Mouse (Mus musculus): ENCODE measurements around the gene Tmem59l. TPM values are rescaled to one million over a fixed set of nuclear protein-coding genes. Genes with fewer than 3 reads are reported as not detected.
A peak's percentile ranks its signal among the peaks of the same experiment; 100 is the strongest.

The Tmem59l gene
- polyA plus RNA-seq, 1 experiment from 2014 or later: not detected

DNA sequence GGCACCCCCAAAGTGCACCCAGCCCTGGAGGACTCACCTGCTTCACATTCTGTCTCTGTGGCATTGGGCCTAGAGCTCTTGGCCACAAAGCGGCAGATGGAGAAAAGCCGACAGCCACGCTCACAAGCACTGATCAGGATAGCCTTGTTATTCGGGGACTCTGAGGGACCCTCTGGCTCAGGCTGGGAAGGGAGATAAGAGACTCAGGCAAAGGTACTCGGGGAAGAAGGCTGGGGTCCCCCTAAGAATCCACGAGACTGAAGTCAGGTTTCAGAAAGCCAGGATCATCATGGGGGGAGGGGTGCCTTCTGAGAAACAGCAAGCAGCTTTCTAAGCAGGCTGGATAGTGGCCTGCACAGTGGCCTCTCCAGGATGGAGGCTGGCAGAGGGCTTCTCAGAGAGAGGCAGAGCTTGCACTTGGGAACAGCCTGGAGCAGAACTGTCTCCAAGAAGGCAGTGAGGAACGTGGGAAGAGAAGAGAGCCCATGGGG, 922 bp downstream of the Tmem59l start:
- no peak for ATAC-seq (ENCODE audit: low read depth)

DNA sequence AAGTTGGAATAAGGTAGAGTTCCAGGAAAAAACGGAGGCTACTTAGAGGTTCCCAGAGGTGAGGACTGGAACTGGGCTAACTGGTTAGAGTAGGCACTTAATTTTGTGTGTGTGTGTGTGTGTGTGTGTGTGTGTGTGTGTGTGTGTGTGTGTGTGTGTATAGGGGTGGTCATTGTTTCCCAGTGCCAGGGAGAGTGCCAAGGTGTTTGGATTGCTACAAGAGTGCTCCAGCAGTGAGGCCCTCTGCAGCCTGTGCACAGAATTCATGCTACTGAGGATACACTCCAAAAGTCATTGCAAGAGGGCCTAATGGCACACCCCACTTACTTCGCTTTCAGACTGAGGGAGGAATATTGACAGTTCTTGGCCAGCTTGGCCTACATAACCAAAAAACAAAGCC, 4.2 kb downstream of the Tmem59l start:
- H3K9me3 ChIP-seq (replicated peaks; ENCODE audit: control insufficient read depth, low read length): no peaks in the 10 kb centered on the region
- H3K4me2 ChIP-seq (ENCODE audit: low read depth, low read length): no peak overlapping the region
- peaks cover 2% of the 10 kb centered on the region for H3K4me1 ChIP-seq (ENCODE audit: control insufficient read depth, low read depth, low read length)
- peaks cover 65% of the 10 kb centered on the region for H3K27me3 ChIP-seq (ENCODE audit: control insufficient read depth, insufficient read depth, low read depth, low read length)
- no peak overlapping the region for H3K4me3 ChIP-seq (ENCODE audit: low read depth, low read length)
- no peak overlapping the region for H3K27ac ChIP-seq (ENCODE audit: low read length)
- no peak for ATAC-seq (ENCODE audit: low read depth)
- WGBS (ENCODE audit: insufficient replicate concordance): 54% methylated on average over 2 of the region's 2 CpGs
- H3K36me3 ChIP-seq (ENCODE audit: control insufficient read depth, insufficient read depth): no peaks in the 10 kb centered on the region
- H3K9ac ChIP-seq (ENCODE audit: low read depth, low read length): no peak overlapping the region

More for the DNA sequence above, 922 bp downstream of the Tmem59l start:
- Histone ChIP-seq H3K4me2 (ENCODE audit: low read depth, low read length) (no peak overlapping the region), H3K4me1 (ENCODE audit: control insufficient read depth, low read depth, low read length) (peaks cover 16% of the 10 kb centered on the region), H3K36me3 (ENCODE audit: control insufficient read depth, insufficient read depth) (no peaks in the 10 kb centered on the region), H3K9me3 (replicated peaks; ENCODE audit: control insufficient read depth, low read length) (no peaks in the 10 kb centered on the region), H3K9ac (ENCODE audit: low read depth, low read length) (no peak overlapping the region), H3K27me3 (ENCODE audit: control insufficient read depth, insufficient read depth, low read depth, low read length) (peaks cover 88% of the 10 kb centered on the region), H3K4me3 (ENCODE audit: low read depth, low read length) (no peak overlapping the region), H3K27ac (ENCODE audit: low read length) (no peak overlapping the region)
- WGBS (ENCODE audit: insufficient replicate concordance): 47% methylated on average over 7 of the region's 7 CpGs

DNA sequence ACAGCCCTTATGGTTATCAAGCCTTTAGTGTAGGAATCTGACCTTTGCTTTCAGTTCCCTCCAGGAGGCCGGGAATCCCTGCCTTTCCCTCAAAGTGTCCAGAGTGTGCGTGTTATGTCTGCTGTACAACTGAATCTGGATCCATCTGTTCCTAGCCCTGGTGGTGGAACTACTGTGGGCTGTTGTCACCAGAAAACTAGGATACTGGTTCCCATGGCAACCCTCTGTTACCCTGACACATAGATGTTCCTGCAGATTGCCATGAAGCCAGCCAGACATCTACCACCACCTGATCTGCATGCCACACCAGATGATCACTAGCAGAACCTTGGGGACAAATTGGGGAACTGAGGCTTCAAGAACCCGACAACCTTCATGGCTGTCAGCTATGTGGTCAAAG, 5.2 kb downstream of the Tmem59l start:
- no peaks in the 10 kb centered on the region for H3K9me3 ChIP-seq (replicated peaks; ENCODE audit: control insufficient read depth, low read length)
- H3K36me3 ChIP-seq (ENCODE audit: control insufficient read depth, insufficient read depth): no peaks in the 10 kb centered on the region
- 61% methylated on average over 3 of the region's 3 CpGs for WGBS (ENCODE audit: insufficient replicate concordance)
- no peak overlapping the region for H3K9ac ChIP-seq (ENCODE audit: low read depth, low read length)
- H3K27ac ChIP-seq (ENCODE audit: low read length): no peak overlapping the region
- H3K4me3 ChIP-seq (ENCODE audit: low read depth, low read length): no peak overlapping the region
- no peak for ATAC-seq (ENCODE audit: low read depth)
- peaks cover 12% of the 10 kb centered on the region for H3K4me1 ChIP-seq (ENCODE audit: control insufficient read depth, low read depth, low read length)
- peaks cover 55% of the 10 kb centered on the region for H3K27me3 ChIP-seq (ENCODE audit: control insufficient read depth, insufficient read depth, low read depth, low read length)
- no peak overlapping the region for H3K4me2 ChIP-seq (ENCODE audit: low read depth, low read length)

DNA sequence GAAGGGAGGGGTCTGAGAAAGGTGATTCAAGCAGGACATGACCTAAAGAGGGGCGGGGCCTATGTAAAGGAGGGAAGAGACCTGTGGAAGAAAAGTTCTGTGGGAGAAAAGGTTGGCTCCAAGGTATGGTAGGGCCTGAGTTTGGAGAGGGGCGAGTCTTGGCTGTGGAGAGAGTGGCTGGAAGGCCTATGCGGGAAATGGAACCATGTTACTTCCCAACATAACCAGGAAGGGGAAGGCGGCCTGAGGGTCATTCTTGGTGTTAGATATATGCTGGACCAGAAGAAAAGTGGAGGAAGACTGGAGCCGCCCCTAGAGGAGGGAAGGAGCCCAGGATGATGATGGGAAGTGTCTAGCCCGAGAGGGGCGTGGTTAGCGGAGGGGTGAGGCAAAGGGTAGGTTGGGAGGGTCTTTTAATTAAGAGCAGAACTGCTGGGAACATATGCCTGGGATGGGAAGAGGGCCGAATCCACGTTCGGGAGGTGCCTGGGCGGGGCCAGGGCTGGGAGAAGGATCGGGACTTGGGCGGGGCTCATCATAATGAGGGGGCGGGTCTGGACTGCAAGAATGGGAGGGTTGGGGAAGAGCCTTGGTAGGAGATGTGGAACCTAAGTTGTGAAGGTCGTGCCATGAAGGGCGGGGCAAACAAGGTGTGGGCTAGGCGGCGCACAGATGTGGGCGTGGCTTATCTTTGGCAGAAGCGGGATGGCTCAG, 9.7 kb downstream of the Tmem59l start:
- Histone ChIP-seq H3K27ac (ENCODE audit: low read length) (peak overlapping the region; percentile 74), H3K9me3 (replicated peaks; ENCODE audit: control insufficient read depth, low read length) (no peaks in the 10 kb centered on the region), H3K4me3 (ENCODE audit: low read depth, low read length) (peak overlapping the region; percentile 80), H3K27me3 (ENCODE audit: control insufficient read depth, insufficient read depth, low read depth, low read length) (peaks cover 20% of the 10 kb centered on the region), H3K4me1 (ENCODE audit: control insufficient read depth, low read depth, low read length) (peaks cover 26% of the 10 kb centered on the region), H3K4me2 (ENCODE audit: low read depth, low read length) (peak overlapping the region; percentile 90), H3K9ac (ENCODE audit: low read depth, low read length) (no peak overlapping the region; the same call in 1 of the 2 replicates), H3K36me3 (ENCODE audit: control insufficient read depth, insufficient read depth) (no peaks in the 10 kb centered on the region)
- 2% methylated on average over 21 of the region's 21 CpGs for WGBS (ENCODE audit: insufficient replicate concordance)
- ATAC-seq (ENCODE audit: low read depth): peak; percentile 25

DNA sequence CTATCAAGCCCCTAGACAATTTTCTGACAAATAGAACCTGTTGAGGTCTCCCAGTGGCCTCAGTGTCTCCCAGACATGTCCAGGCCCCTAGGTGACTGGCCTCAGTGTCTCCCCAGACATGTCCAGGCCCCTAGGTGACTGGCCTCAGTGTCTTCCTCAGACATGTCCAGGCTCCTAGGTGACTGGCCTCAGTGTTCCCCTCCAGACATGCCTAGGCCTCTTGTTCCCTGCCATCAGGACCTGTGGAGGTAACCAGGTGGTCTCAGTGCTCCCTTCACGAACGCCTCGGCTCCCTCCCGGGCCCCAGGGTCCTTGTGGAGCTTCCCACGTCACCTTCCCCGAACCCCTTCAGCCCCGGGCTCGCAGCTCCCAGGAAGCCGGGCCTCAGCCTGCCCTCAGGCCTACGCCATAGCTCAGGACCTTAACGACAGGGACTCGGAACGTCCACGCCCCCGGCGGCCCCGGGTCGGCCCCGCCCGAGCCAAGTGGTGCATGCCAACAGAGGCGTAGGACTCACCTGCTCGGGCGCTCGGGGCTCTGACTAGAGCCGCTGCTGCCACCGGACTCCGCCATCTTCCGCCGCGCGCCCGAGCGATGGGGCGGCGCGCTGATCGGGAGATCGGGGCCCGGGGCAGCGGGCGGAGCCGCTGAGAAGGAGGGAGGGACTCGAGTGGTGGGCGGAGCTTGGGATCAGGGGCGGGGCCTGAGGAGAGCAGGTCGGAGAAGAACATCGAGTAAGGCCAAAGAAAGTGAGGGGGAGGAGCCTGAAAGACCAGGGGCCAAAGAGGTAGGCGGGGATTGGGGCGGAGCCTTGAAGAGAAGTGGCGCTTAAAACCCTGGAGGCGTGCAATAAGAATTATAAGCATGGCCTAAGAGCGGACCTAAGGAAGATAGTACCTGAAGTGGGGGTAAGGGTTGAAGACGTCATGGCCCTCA, 10.6 kb downstream of the Tmem59l start, which contains the start of gene Klhl26:
TSS of gene Klhl26 (minus strand) at position 636 of the 936 bp plus-strand sequence.
- peak within 1 kb of the TSS; percentile 80 for H3K4me3 ChIP-seq (ENCODE audit: low read depth, low read length)
- H3K9me3 ChIP-seq (replicated peaks; ENCODE audit: control insufficient read depth, low read length): no peaks in the 10 kb centered on the region
- H3K36me3 ChIP-seq (ENCODE audit: control insufficient read depth, insufficient read depth): no peaks in the 10 kb centered on the region
- peak within 1 kb of the TSS; percentile 97 for H3K9ac ChIP-seq (ENCODE audit: low read depth, low read length)
- peak within 1 kb of the TSS; percentile 90 for H3K4me2 ChIP-seq (ENCODE audit: low read depth, low read length)
- WGBS (ENCODE audit: insufficient replicate concordance): under 1% methylated on average over 53 of the region's 53 CpGs
- peak; percentile 90 for ATAC-seq (ENCODE audit: low read depth)
- H3K27me3 ChIP-seq (ENCODE audit: control insufficient read depth, insufficient read depth, low read depth, low read length): peaks cover 13% of the 10 kb centered on the region
- peak within 1 kb of the TSS; percentile 84 for H3K27ac ChIP-seq (ENCODE audit: low read length)
- H3K4me1 ChIP-seq (ENCODE audit: control insufficient read depth, low read depth, low read length): peaks cover 26% of the 10 kb centered on the region

DNA sequence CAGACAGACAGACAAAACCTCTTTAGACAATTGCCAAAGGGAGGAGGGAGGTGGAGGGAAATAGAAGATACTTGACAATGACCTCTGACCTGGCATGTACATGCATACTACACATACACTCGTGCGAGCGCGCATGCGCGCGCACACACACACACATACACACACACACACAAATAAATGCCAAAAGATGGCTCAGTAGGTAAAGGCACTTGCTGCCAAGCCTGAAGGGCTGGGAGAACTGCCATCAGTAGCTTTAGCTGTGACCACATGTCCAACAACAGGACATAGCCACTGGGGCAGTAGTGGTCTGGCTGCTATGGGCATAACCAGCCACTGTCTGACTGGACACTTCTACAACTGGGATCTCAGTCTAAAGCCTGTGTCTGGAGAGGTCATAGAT, 15.3 kb downstream of the Tmem59l start:
- no peaks in the 10 kb centered on the region for H3K27me3 ChIP-seq (ENCODE audit: control insufficient read depth, insufficient read depth, low read depth, low read length)
- ATAC-seq (ENCODE audit: low read depth): no peak
- no peak overlapping the region for H3K4me3 ChIP-seq (ENCODE audit: low read depth, low read length)
- no peak overlapping the region for H3K27ac ChIP-seq (ENCODE audit: low read length)
- 95% methylated on average over 7 of the region's 7 CpGs for WGBS (ENCODE audit: insufficient replicate concordance)
- no peaks in the 10 kb centered on the region for H3K9me3 ChIP-seq (replicated peaks; ENCODE audit: control insufficient read depth, low read length)
- H3K4me1 ChIP-seq (ENCODE audit: control insufficient read depth, low read depth, low read length): peaks cover 39% of the 10 kb centered on the region
- H3K9ac ChIP-seq (ENCODE audit: low read depth, low read length): no peak overlapping the region
- no peaks in the 10 kb centered on the region for H3K36me3 ChIP-seq (ENCODE audit: control insufficient read depth, insufficient read depth)
- no peak overlapping the region for H3K4me2 ChIP-seq (ENCODE audit: low read depth, low read length)

DNA sequence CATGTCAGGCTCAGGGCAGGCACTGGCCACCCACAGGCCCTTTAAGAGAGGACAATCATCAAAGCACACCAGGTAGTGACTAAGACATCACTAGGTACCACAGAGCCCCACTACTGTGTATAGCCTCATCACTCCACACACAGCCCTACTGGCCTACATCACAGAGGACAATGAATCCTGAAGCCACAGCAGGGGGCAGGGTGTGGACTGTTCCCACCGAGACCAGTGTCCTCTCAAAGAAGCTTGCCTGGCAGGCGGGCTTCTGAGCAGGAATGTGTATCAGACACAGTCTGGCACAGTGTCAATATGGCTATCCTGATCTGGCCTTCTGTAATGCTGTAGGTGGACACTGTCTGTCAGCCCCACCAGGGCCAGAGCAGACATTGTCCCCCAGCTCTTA, 17.2 kb downstream of the Tmem59l start:
- Histone ChIP-seq H3K4me3 (ENCODE audit: low read depth, low read length) (no peak overlapping the region), H3K4me2 (ENCODE audit: low read depth, low read length) (no peak overlapping the region), H3K9ac (ENCODE audit: low read depth, low read length) (no peak overlapping the region), H3K27ac (ENCODE audit: low read length) (peak overlapping the region; percentile 21), H3K9me3 (replicated peaks; ENCODE audit: control insufficient read depth, low read length) (no peaks in the 10 kb centered on the region), H3K27me3 (ENCODE audit: control insufficient read depth, insufficient read depth, low read depth, low read length) (no peaks in the 10 kb centered on the region), H3K36me3 (ENCODE audit: control insufficient read depth, insufficient read depth) (no peaks in the 10 kb centered on the region), H3K4me1 (ENCODE audit: control insufficient read depth, low read depth, low read length) (peaks cover 31% of the 10 kb centered on the region)
- 50% methylated on average over 2 of the region's 2 CpGs for WGBS (ENCODE audit: insufficient replicate concordance)
- no peak; the same call in 1 of the 2 replicates for ATAC-seq (ENCODE audit: low read depth)

DNA sequence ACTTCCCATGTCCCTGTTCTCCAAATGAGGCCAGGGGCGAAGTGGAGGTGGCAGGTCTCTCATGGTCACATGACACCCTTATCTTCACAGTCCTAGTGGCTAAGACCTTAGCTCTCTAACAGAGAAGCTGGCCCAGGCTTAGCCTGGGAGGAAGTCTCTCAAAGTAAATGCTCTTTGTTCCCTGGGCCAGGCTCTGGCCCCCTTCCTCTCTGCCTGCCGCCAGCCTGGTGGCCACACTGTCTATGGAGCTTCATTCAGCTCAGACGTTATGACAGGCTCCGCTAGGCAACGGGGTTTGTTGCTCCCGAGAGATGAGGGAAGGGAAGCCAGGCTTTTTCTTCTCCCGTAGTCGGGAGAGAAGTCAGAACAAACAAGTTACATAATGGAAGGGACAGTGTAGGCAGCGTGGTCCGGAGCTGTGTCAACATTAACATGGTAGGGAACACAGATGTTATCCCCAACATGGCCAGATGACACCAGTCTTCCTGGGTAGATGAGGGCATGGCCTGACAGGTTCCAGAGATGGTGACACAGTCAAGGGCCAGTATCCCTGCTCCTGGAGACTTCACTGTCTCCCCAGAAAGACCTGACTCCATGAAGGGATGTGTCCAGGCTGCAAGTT, 17.8 kb downstream of the Tmem59l start:
- WGBS (ENCODE audit: insufficient replicate concordance): 27% methylated on average over 10 of the region's 10 CpGs
- peak; percentile 60 for ATAC-seq (ENCODE audit: low read depth)

More for the DNA sequence above, 17.8 kb downstream of the Tmem59l start:
- H3K4me2 ChIP-seq (ENCODE audit: low read depth, low read length): no peak overlapping the region
- no peaks in the 10 kb centered on the region for H3K9me3 ChIP-seq (replicated peaks; ENCODE audit: control insufficient read depth, low read length)
- H3K36me3 ChIP-seq (ENCODE audit: control insufficient read depth, insufficient read depth): no peaks in the 10 kb centered on the region
- H3K9ac ChIP-seq (ENCODE audit: low read depth, low read length): no peak overlapping the region
- H3K27ac ChIP-seq (ENCODE audit: low read length): peak overlapping the region; percentile 21
- H3K4me1 ChIP-seq (ENCODE audit: control insufficient read depth, low read depth, low read length): peaks cover 31% of the 10 kb centered on the region
- H3K27me3 ChIP-seq (ENCODE audit: control insufficient read depth, insufficient read depth, low read depth, low read length): no peaks in the 10 kb centered on the region
- no peak overlapping the region for H3K4me3 ChIP-seq (ENCODE audit: low read depth, low read length)

All from liver, embryonic 16.5 days (tissue).